Mouse (Mus musculus): ENCODE measurements at regions not wholly inside any gene's neighbourhood (a gene's known extent, or its start where the extent isn't known, plus 50 kb on each side); places are given as distances from the start of the nearest gene placed in this dataset.
A peak's percentile ranks its signal among the peaks of the same experiment; 100 is the strongest.

DNA sequence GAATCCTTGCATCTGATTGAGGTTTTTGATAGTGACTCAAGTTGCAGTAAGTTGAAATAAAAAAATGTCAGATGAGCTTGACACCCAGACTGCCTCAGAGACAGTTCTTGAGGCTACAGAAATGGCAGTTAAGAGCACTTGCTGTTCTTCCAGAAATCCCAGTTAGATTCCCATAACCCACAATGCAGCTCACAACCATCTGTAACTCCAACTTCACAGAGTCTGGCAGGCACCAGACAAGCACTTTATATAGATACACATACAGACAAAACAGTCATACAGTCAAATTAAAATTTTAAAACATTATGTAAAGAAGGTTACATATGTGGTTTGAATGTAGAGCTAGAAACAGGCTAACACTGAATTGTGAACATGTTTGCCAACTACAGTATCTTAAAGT is 786.2 kb downstream of the Slc16a7 start:
- intact Hi-C loops (cut with DNase I), result no loop called here
- DNase-seq (ENCODE audit: extremely low spot score in 1 of 2, low spot score in 2 of 2), result peak in 1 of 2 experiments; percentile 9

DNA sequence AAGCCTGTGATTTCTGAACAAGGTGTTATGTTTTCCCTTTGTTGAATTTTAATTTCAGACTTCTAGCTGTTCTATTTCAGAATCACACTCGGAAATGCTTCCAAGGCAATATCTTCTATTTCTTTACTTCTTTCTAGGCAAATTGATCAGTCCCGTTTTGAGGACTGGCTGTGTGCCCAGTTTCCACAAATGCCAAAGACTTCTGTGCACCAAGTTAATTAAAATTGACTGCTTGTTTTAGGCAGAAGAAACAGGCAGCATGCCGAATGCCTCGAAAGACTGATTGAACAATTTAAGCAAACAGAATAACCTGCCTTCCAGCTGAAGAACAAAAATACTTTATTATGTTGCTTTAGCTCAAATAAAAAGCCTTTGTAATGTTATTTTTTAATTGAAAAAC is 818.5 kb downstream of the Slc16a7 start:
- intact Hi-C loops (cut with DNase I), result no loop called here
- peak; percentile 27 to 67 for DNase-seq (ENCODE audit: extremely low spot score in 1 of 2, low spot score in 2 of 2)

DNA sequence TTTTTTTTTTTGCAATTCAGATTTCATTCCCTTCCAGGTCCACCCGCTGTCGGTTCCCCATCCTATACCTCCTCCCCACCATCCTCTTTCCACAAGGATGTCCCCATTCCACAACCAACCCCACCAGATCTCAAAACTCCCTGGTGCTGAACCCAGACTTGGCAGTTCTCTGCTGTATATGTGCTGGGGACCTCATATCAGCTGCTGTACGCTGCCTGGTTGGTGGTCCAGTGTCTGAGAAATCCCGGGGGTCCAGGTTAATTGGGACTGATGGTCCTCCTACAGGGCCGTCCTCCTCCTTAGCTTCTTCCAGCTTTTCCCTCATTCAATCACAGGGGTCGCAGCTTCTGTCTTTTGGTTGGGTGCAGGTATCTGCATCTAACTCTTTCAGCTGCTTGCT is 825.6 kb downstream of the Slc16a7 start:
- no peak for DNase-seq (ENCODE audit: extremely low spot score in 1 of 2, low spot score in 2 of 2)
- intact Hi-C loops (cut with DNase I), result no loop called here

DNA sequence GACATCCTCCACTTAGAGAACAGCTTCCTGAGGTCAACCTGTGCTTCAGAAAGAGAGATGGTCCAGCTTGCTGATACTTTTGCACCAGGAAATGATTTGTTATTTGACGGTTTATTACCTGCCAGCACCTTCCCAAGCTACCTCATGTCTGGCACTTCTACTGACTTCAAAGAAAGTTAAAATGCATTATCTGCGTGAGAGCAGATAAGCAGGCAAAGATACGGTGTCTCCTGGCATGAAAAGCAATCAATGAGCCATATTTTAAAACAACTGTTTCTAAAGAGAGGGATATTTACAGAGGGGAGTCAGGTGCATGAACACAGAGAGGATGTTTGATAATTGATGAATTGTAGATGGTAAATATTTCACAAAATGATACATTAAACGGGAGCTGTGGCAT is 861.1 kb downstream of the Slc16a7 start:
- DNase-seq (ENCODE audit: extremely low spot score in 1 of 2, low spot score in 2 of 2), result no peak
- intact Hi-C loops (cut with DNase I), result no loop called here

Data from left cerebral cortex, postnatal 10 days (tissue).